Mouse (Mus musculus) embryonic facial prominence, embryonic 11.5 days (tissue): Measurements from ENCODE around the gene Fgf8. TPM values are rescaled to one million over a fixed set of nuclear protein-coding genes. Genes with fewer than 3 reads are reported as not detected.

Source experiments
- ATAC-seq: fragments of 200-750 bp; cut with Nextera tagmentation; replicated peaks from 2 replicates; pipeline ENCODE4 v1.8.0; 2017; ENCODE audit warnings: low read depth; ENCODE audit not compliant: insufficient number of reproducible peaks, low FRiP score, low TSS enrichment
- DNase-seq: peaks from one replicate; pipeline ENCODE4 v3.0.0-alpha.2; 2015; ENCODE audit warnings: low spot score
- H3K27ac ChIP-seq: fragments of 300-500 bp; sonication (generic); replicated peaks from 2 replicates; pipeline ENCODE4 v1.5.1; 2014; ENCODE audit warnings: mild to moderate bottlenecking, low read depth, low read length, control low read depth
- H3K27me3 ChIP-seq: fragments of 300-500 bp; sonication (generic); 2 replicates; pipeline ENCODE4 v1.6.1; 2014; ENCODE audit warnings: mild to moderate bottlenecking, low read length, moderate library complexity, mixed read lengths; ENCODE audit not compliant: control insufficient read depth, insufficient read depth
- H3K36me3 ChIP-seq: fragments of 300-500 bp; sonication (generic); replicated peaks from 2 replicates; pipeline ENCODE4 v1.6.1; 2014; ENCODE audit warnings: low read depth, mild to moderate bottlenecking, low read length, moderate library complexity, mixed read lengths; ENCODE audit not compliant: control insufficient read depth, insufficient read depth
- H3K4me1 ChIP-seq: fragments of 300-500 bp; sonication (generic); 2 replicates; pipeline ENCODE4 v1.6.1; 2014; ENCODE audit warnings: low read length, mixed read lengths; ENCODE audit not compliant: control insufficient read depth, insufficient read depth
- H3K4me2 ChIP-seq: fragments of 300-500 bp; sonication (generic); 2 replicates; pipeline ENCODE4 v1.6.1; 2014; ENCODE audit warnings: low read depth, mild to moderate bottlenecking, control low read depth, low read length, moderate library complexity
- H3K4me3 ChIP-seq: fragments of 300-500 bp; sonication (generic); 2 replicates; pipeline ENCODE4 v1.5.1; 2014; ENCODE audit warnings: low read depth, low read length, control low read depth
- H3K9ac ChIP-seq: fragments of 300-500 bp; sonication (generic); replicated peaks from 2 replicates; pipeline ENCODE4 v1.6.1; 2014; ENCODE audit warnings: mild to moderate bottlenecking, control low read depth, low read length
- H3K9me3 ChIP-seq: fragments of 300-500 bp; sonication (generic); replicated peaks from 2 replicates; pipeline ENCODE4 v1.6.1; 2016; ENCODE audit warnings: mild to moderate bottlenecking, low read length, inconsistent platforms, mixed read lengths; ENCODE audit not compliant: control insufficient read depth
- WGBS: fragments of 180-500 bp; shearing (Covaris S2); extraction: QIAGEN DNeasy Blood & Tissue Kit; methylation state at CpG from one replicate; pipeline ENCODE4 v1.1.7; 2014; 5-methylcytosine and 5-hydroxymethylcytosine counted together
- polyA plus RNA-seq: library from polyadenylated mRNA; unstranded; fragments of >200 nt; fragmentation: Nextera tagmentation; extraction: Ambion mirVana; gene quantifications from 2 replicates; pipeline ENCODE4 v1.2.1, GENCODE M21; 2014

Fgf8 gene
- polyA plus RNA-seq, 1 experiment from 2014 or later = 17.7 TPM

DNA sequence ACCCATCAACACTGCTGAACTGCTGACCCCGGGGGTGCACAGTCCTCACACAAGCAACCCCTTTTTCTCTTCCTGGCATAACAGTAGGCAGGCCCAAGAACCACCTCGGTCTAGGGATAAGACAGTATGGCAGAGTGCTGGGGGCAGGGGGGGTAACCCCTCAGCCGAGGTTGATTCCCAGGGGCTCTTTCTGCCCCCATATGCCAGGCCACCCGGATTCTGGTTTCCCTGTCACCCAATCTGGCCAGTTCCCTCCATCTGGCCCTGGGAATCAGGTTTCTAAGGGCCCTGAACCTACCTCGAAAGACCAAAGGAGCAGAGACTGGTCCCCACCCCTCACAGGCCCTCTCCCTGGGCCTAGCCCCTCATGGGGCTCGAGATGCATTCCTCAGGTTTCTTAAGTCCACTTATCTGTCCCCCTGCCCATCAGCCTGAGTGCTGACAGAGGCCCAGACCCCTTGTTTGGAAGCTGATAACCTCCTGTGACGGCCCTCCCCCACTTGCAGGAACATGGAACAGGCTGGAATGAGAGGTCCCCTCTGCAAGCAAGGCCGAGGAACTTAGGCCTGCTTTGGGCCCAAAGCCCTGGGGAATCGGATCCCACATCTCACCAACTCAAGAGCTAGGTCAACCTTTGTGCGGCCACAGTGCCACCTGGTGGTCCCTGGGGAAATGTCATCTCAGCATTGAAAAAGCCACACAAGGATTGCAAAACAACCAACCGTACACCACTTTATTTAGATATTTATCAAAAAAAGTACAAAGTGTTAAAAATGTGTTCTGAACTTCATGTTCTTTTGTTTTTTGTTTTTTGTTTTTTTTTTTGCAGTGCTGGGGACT is 4.5 kb upstream of the Fgf8 start:
- Histone ChIP-seq H3K27ac (no peak overlapping the region), H3K9ac (no peak overlapping the region), H3K4me2 (peak overlapping the region; percentile 13; the same call in 1 of the 2 replicates), H3K4me1 (peaks cover 13% of the 10 kb centered on the region), H3K4me3 (no peak overlapping the region), H3K9me3 (no peaks in the 10 kb centered on the region), H3K36me3 (no peaks in the 10 kb centered on the region; the same call in 1 of the 2 replicates), H3K27me3 (peaks cover 38% of the 10 kb centered on the region)
- DNase-seq (peak; percentile 89), ATAC-seq (no peak)
- 30% methylated on average over 11 of the region's 11 CpGs for WGBS

DNA sequence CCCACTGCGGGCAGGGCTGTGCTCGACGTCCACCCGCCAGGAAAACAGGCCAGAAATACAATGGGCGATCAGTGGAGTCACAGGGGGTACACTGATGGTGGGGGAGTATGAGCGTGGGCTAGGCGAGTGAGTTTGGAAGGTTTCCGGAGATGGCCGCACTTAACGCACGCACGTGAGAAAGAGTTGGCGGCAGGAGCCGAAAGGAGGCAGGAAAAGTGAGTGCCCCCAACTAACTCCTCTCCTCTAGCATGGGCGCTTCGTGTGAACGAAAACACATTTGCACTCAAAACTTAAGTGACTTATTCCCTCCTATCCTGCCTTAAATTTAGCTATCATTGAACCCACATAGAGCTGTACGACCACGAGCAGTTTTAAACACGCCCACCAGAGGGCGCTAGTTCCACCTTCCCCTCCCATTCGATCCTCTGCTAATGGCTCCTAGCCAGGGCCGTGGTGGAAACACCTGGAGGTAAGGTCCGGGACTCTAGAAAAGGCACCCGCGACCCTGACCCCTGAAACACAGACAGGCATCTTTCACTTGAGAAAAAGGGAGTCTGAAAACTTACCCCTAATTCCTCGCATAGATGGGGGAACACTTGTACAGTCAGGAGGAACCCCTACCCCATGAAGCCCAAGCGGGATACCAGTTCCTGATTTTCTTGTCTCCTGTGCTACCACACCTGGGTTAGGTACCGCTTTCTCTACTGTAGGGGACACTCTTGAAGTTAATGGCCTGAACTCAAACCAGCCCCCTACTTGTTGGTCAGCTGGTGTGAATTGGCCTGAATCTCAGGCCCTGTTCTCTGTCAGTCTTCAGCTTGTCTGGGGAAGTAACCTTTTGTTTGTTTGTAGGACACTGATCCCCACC is 3.7 kb upstream of the Fgf8 start:
- Histone ChIP-seq H3K4me3 (no peak overlapping the region), H3K4me2 (no peak overlapping the region), H3K4me1 (peaks cover 14% of the 10 kb centered on the region), H3K9ac (no peak overlapping the region), H3K27ac (no peak overlapping the region), H3K36me3 (no peaks in the 10 kb centered on the region; the same call in 1 of the 2 replicates), H3K27me3 (peaks cover 46% of the 10 kb centered on the region), H3K9me3 (no peaks in the 10 kb centered on the region)
- DNase-seq (peak; percentile 84), ATAC-seq (0 out of 2 replicates have a peak, but pooled peaks have one; percentile 18)
- 8% methylated on average over 29 of the region's 29 CpGs for WGBS

DNA sequence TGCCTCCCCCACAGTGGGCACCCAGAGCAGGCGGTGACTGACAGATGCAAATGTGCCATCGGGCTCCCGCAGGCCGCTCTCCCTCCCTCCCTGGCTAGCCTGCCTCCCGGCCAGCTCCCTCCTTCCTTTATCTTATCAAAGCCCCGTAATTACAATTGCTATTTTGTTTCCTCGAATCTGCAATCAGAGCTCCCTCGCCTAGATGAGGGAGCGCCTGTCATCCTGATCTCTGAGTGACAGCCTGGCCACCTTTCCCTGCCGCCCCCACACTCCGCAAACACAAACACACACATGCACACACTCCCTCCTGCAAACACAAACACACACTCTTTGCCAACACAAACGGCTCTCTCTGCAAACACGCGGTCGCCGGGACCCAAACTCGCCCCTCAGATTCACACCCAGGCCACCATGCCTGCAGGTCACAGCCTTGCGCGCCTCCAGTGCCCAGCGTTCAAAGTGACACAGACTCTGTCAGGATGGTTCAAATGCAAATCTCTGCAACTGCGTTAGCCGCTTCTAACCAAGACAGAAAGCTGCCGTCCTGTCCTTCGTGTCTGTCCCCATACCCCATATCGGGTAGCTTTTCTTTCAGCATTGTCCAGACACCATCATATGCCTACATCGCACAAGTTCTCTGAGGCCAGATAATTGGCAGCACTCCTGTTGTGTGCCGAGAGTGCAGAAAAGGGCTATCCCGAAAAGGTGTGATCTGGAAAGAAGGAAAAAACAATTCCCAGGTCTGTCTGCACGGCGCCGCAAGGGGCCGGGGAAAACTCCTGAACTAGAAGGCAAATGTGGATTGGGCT is 2.8 kb upstream of the Fgf8 start:
- Histone ChIP-seq H3K4me1 (peaks cover 14% of the 10 kb centered on the region), H3K4me3 (no peak overlapping the region)
- WGBS = 2% methylated on average over 32 of the region's 32 CpGs

GRCm38 (mm10) chr19:45743619-45744018 is 904 bp upstream of the Fgf8 start:
- Histone ChIP-seq H3K4me1 (peaks cover 14% of the 10 kb centered on the region), H3K36me3 (no peaks in the 10 kb centered on the region), H3K27ac (no peak overlapping the region), H3K4me2 (no peak overlapping the region), H3K27me3 (peaks cover 69% of the 10 kb centered on the region), H3K9me3 (no peaks in the 10 kb centered on the region), H3K4me3 (no peak overlapping the region), H3K9ac (no peak overlapping the region)
- WGBS = 10% methylated on average over 7 of the region's 7 CpGs
- no peak for ATAC-seq
- no peak for DNase-seq

More for the DNA sequence above, 2.8 kb upstream of the Fgf8 start:
- Histone ChIP-seq H3K9ac (no peak overlapping the region; the same call in 1 of the 2 replicates), H3K36me3 (no peaks in the 10 kb centered on the region; the same call in 1 of the 2 replicates), H3K9me3 (no peaks in the 10 kb centered on the region), H3K4me2 (no peak overlapping the region), H3K27ac (no peak overlapping the region), H3K27me3 (peaks cover 54% of the 10 kb centered on the region)
- ATAC-seq (no peak), DNase-seq (peak; percentile 13)

DNA sequence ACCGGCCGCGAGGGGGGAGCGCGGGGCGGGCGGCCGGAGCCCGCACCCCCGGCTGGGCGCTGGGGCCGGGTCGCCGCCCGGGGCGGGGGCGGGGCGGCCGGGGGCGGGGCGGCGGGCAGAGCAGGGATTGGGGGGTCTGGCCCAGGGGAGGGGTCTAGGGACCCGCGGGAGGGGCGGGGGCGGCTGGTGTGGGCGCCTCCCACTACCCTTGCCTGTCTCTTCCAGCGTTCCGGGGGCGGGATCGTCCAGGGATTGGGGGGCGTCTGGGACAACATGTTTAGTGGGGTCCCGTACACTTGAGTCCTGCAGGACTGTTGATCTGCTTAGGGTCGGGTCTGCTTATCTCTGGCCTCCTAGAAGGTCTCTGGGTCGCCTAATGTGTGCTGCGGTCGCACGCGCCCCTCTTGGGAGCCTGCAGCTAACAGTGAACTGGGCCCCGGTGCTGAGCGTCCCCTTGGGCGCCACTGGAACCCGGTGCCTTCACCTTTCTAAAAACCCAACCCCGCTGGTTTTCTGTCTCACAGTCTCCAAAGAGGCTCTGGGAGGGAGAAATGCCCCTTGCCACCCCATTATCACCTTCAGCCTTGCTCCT is 365 bp upstream of the Fgf8 start:
- ATAC-seq (no peak), DNase-seq (peak; percentile 8)
- H3K27ac ChIP-seq = no peak overlapping the region
- H3K27me3 ChIP-seq = peaks cover 75% of the 10 kb centered on the region
- H3K4me2 ChIP-seq = peak overlapping the region; percentile 90
- peaks cover 14% of the 10 kb centered on the region for H3K4me1 ChIP-seq
- WGBS = under 1% methylated on average over 13 of the region's 44 CpGs
- H3K4me3 ChIP-seq = peak overlapping the region; percentile 37
- H3K36me3 ChIP-seq = no peaks in the 10 kb centered on the region
- 0 out of 2 replicates have a peak overlapping the region, but pooled peaks have one; percentile 37 for H3K9ac ChIP-seq
- no peaks in the 10 kb centered on the region for H3K9me3 ChIP-seq

GRCm38 (mm10) chr19:45741431-45742217 is 1.1 kb downstream of the Fgf8 start:
- H3K4me2 ChIP-seq = peak overlapping the region; percentile 90
- H3K27me3 ChIP-seq = peaks cover 88% of the 10 kb centered on the region
- H3K4me1 ChIP-seq = peaks cover 21% of the 10 kb centered on the region
- DNase-seq (no peak), ATAC-seq (no peak)
- no peak overlapping the region for H3K27ac ChIP-seq
- no peaks in the 10 kb centered on the region for H3K9me3 ChIP-seq
- H3K9ac ChIP-seq = peak overlapping the region; percentile 37
- peak overlapping the region; percentile 37 for H3K4me3 ChIP-seq
- no peaks in the 10 kb centered on the region for H3K36me3 ChIP-seq
- WGBS = 2% methylated on average over 45 of the region's 45 CpGs

DNA sequence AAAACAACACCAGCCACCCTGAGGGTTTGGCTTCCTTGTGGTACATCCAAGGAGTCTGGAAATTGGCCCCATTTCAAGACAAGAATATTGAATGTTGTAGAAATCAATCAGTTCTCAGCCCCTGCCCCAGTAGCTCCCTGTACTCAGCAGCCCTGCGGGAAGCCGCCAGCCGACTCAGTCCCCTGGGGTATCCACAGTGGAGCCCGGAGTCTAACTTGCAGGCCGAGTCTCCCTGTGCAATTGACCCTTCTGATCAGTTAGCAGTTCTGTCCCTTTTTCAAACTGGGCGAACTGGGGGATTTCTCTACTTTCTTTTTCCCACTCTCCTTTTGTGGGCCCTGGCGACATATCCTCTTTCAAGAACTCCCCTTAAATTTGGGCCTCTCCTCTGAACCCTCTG is 1.9 kb downstream of the Fgf8 start:
- no peak overlapping the region for H3K9ac ChIP-seq
- no peaks in the 10 kb centered on the region for H3K9me3 ChIP-seq
- H3K36me3 ChIP-seq = no peaks in the 10 kb centered on the region
- ATAC-seq = no peak
- 2% methylated on average over 7 of the region's 7 CpGs for WGBS
- H3K4me1 ChIP-seq = peaks cover 18% of the 10 kb centered on the region
- DNase-seq = no peak
- H3K4me2 ChIP-seq = no peak overlapping the region; the same call in 1 of the 2 replicates
- 0 out of 2 replicates have a peak overlapping the region, but pooled peaks have one; percentile 37 for H3K4me3 ChIP-seq
- H3K27me3 ChIP-seq = peaks cover 92% of the 10 kb centered on the region
- no peak overlapping the region for H3K27ac ChIP-seq
